Mouse (Mus musculus) forebrain, embryonic 11.5 days (tissue): ENCODE measurements around the gene Sypl2. TPM values are rescaled to one million over a fixed set of nuclear protein-coding genes. Genes with fewer than 3 reads are reported as not detected.

Source experiments
- polyA plus RNA-seq: library from polyadenylated mRNA; unstranded; fragments of >200 nt; fragmentation: Nextera tagmentation; extraction: Ambion mirVana; gene quantifications from 2 replicates; pipeline ENCODE4 v1.2.1, GENCODE M21; 2014

Gene Sypl2
- polyA plus RNA-seq, 1 experiment from 2014 or later, result 2.3 TPM

Other genes with a start within 250 kb of the Sypl2 start
- gene Gstm2, start 240.2 kb downstream of the Sypl2 start, polyA plus RNA-seq, result 10.6 and 13.3 TPM in 2 replicates
- gene Gstm1, start 208.7 kb downstream of the Sypl2 start, polyA plus RNA-seq, result 25.7 and 27.2 TPM in 2 replicates
- 11.8 and 14.3 TPM in 2 replicates for gene Gstm4, start 181.8 kb downstream of the Sypl2 start, polyA plus RNA-seq
- 45.1 and 45.7 TPM in 2 replicates for gene Ampd2, start 140.0 kb downstream of the Sypl2 start, polyA plus RNA-seq
- 0.33 and 0.99 TPM in 2 replicates for gene Gnat2, start 133.9 kb downstream of the Sypl2 start, polyA plus RNA-seq
- gene Gnai3, start 80.5 kb downstream of the Sypl2 start, polyA plus RNA-seq, result 210 and 213 TPM in 2 replicates
- gene Gpr61, start 71.8 kb downstream of the Sypl2 start, polyA plus RNA-seq, result 0.25 and 0.32 TPM in 2 replicates
- 4.2 and 5.2 TPM in 2 replicates for gene Amigo1, start 40.3 kb downstream of the Sypl2 start, polyA plus RNA-seq
- gene Cyb561d1, start 25.4 kb downstream of the Sypl2 start, polyA plus RNA-seq, result 3.1 and 3.2 TPM in 2 replicates
- gene Atxn7l2, start 15.7 kb downstream of the Sypl2 start, polyA plus RNA-seq, result 22.3 and 24.3 TPM in 2 replicates
- 277 and 297 TPM in 2 replicates for gene Psma5, start 30.3 kb upstream of the Sypl2 start, polyA plus RNA-seq
- gene Sort1, start 57.4 kb upstream of the Sypl2 start, polyA plus RNA-seq, result 28.9 and 31.3 TPM in 2 replicates
- gene Mybphl, start 138.3 kb upstream of the Sypl2 start, polyA plus RNA-seq, result not detected in 2 replicates
- gene Psrc1, start 157.2 kb upstream of the Sypl2 start, polyA plus RNA-seq, result 99.5 and 102 TPM in 2 replicates
- gene Celsr2, start 188.9 kb upstream of the Sypl2 start, polyA plus RNA-seq, result 52.0 and 68.1 TPM in 2 replicates
- 180 and 189 TPM in 2 replicates for gene Sars, start 218.6 kb upstream of the Sypl2 start, polyA plus RNA-seq